ENCODE assay signal across 24 mouse cellular contexts in the genomic region with DNA sequence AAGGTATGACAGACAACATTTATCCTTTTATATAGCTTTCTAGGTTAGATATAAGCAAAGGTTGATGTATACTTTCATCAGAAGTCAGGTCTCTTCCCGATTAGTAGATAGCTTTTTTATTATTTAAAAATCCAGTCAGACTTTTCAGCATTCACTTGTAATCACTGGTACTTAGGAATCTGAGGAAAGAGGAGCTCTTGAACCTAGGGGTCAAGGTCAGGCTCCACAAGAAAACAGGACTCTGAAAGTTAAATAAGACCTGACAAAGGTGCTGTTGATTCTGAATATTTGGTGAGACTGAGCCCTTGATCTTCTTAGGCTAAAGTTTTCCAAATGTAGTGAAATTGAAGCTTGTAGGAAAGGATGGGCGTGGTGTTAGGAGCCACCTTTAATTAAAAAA.
DNase-seq lines count a peak whose midpoint lies in the region; ATAC-seq lines count a peak whose summit lies in the region.
"Had no signal": no experiment of that assay in that cellular context is flagged by ENCODE, and none has a peak within 500 bp of the region (broad histone marks: within the 10 kb centered on the region; RNA-seq: fewer than 3 reads in every experiment).

No protein-coding gene starts in this region.

- DNase-seq in ES-CJ7 (ENCODE audit: low read depth, low spot score): peak; percentile 97
- DNase-seq in R1 (ENCODE audit: low read depth, low spot score): peak; percentile 94
- no peak for DNase-seq in adrenal gland, adult 8-10 months
- DNase-seq in thymus, postnatal 25 days: no peak
- DNase-seq: adrenal gland, postnatal 10 days; adrenal gland, postnatal 25 days; cerebellum, adult 11 months; cerebellum, adult 18-20 months; cerebellum, adult 8-10 months; cerebellum, adult 9-11 months; cerebellum, postnatal 14 days; cerebellum, postnatal 36 days; embryo, embryonic 11 days had no signal

- no peaks in the 10 kb centered on the region for H3K36me3 ChIP-seq in intestine, embryonic 15.5 days
- H3K36me3 ChIP-seq: embryonic facial prominence, embryonic 13.5 days; embryonic facial prominence, embryonic 15.5 days; forebrain, embryonic 10.5 days; forebrain, embryonic 12.5 days; G1E had no signal

- H3K4me3 ChIP-seq in intestine, embryonic 15.5 days (replicated peaks): no peak overlapping the region
- H3K4me3 ChIP-seq: embryonic facial prominence, embryonic 13.5 days; embryonic facial prominence, embryonic 15.5 days; erythroblast, embryonic 14.5 days; forebrain, embryonic 10.5 days; forebrain, embryonic 12.5 days had no signal

- H3K4me1 ChIP-seq in intestine, embryonic 15.5 days (replicated peaks): no peaks in the 10 kb centered on the region
- H3K4me1 ChIP-seq: embryonic facial prominence, embryonic 13.5 days; embryonic facial prominence, embryonic 15.5 days; forebrain, embryonic 10.5 days; forebrain, embryonic 12.5 days had no signal

- H3K27ac ChIP-seq in intestine, embryonic 15.5 days: no peak overlapping the region
- H3K27ac ChIP-seq: embryonic facial prominence, embryonic 13.5 days; embryonic facial prominence, embryonic 15.5 days; forebrain, embryonic 10.5 days; forebrain, embryonic 12.5 days had no signal

- WGBS in intestine, embryonic 15.5 days: 77% methylated on average over 2 of the region's 2 CpGs

- H3K9me3 ChIP-seq in intestine, embryonic 15.5 days: no peaks in the 10 kb centered on the region
- H3K9me3 ChIP-seq: embryonic facial prominence, embryonic 13.5 days; embryonic facial prominence, embryonic 15.5 days; forebrain, embryonic 10.5 days; forebrain, embryonic 12.5 days; G1E had no signal

- no peak for ATAC-seq in intestine, embryonic 15.5 days
- ATAC-seq: activated CD4-positive, CD25-positive, alpha-beta regulatory T cell, adult 4 months; forebrain, embryonic 14.5 days; forebrain, embryonic 16.5 days; Patski had no signal

- H3K4me2 ChIP-seq in intestine, embryonic 15.5 days (replicated peaks): no peak overlapping the region
- H3K4me2 ChIP-seq: embryonic facial prominence, embryonic 13.5 days; embryonic facial prominence, embryonic 15.5 days; forebrain, embryonic 12.5 days had no signal

- no peaks in the 10 kb centered on the region for H3K27me3 ChIP-seq in intestine, embryonic 15.5 days (replicated peaks)
- H3K27me3 ChIP-seq: embryonic facial prominence, embryonic 13.5 days; embryonic facial prominence, embryonic 15.5 days; forebrain, embryonic 12.5 days had no signal

- no peak overlapping the region for H3K9ac ChIP-seq in intestine, embryonic 15.5 days
- H3K9ac ChIP-seq: embryonic facial prominence, embryonic 13.5 days; embryonic facial prominence, embryonic 15.5 days; forebrain, embryonic 12.5 days had no signal

Comparison
In these comparisons a context has a peak if more than half of its experiments do, and no peak if none do; other contexts are left out.
1. DNase-seq: peak in ES-CJ7 (single experiment) and R1 (single experiment); none in adrenal gland, adult 8-10 months (single experiment) and thymus, postnatal 25 days (single experiment).